Mouse (Mus musculus): ENCODE measurements around the gene Gm38393. TPM values are rescaled to one million over a fixed set of nuclear protein-coding genes. Genes with fewer than 3 reads are reported as not detected.

Gm38393 gene
- total and polyA plus RNA-seq, 3 experiments, result 0.11 TPM; not detected in 2

DNA sequence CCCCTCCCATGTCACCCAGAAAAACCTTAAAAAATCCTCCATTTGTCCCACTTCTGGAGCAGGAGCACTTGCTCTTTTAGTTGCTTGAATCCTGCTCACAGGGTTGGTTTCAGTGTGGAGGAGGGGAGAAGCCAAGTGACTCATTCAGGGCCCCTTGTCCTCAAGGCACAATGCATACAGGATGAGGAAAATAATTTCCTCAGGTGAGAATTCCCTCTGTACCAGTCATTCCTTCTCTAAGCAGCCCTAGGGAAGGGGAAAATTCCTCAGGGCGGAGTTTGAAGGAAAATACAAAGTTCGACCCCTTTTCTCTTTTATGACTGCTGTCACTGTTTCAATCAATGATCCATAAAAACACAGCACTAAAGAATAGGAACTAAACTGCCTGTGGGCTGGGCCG lies 8.3 kb upstream of the Gm38393 start:
- no peak overlapping the region for H3K27ac ChIP-seq (ENCODE audit: control insufficient read depth, low read depth, low read length)
- TF ChIP-seq ZKSCAN1 (IDR thresholded peaks at IDR 0.05; ENCODE audit: low read depth, low read length) (no peak), CHD1 (IDR thresholded peaks at IDR 0.05; ENCODE audit: low read depth, low read length) (no peak), ZC3H11A (IDR thresholded peaks at IDR 0.05; ENCODE audit: low read depth, low read length) (no peak), CHD2 (IDR thresholded peaks at IDR 0.05; ENCODE audit: low read length) (no peak), SMC3 (IDR thresholded peaks at IDR 0.05; ENCODE audit: low read depth, low read length) (no peak), POLR2AphosphoS2 (IDR thresholded peaks at IDR 0.05; ENCODE audit: low read length) (no peak), MYB (IDR thresholded peaks at IDR 0.05; ENCODE audit: low read depth, low read length) (no peak), CTCF (IDR thresholded peaks at IDR 0.05 in 2 of 3, conservative IDR thresholded peaks at IDR 0.05 in 1 of 3; ENCODE audit: control insufficient read depth in 1 of 3, insufficient read depth in 1 of 3, low read depth in 2 of 3, low read length in 3 of 3, poor library complexity in 1 of 3, severe bottlenecking in 1 of 3) (no peak), USF2 (IDR thresholded peaks at IDR 0.05; ENCODE audit: borderline replicate concordance in 1 of 2, insufficient read depth in 1 of 2, low read depth in 1 of 2, low read length in 2 of 2) (no peak), MAX (IDR thresholded peaks at IDR 0.05; ENCODE audit: low read length) (no peak), BHLHE40 (IDR thresholded peaks at IDR 0.05; ENCODE audit: borderline replicate concordance, low read depth, low read length) (no peak), GABPA (IDR thresholded peaks at IDR 0.05; ENCODE audit: low read depth, low read length) (no peak), MEF2A (IDR thresholded peaks at IDR 0.05; ENCODE audit: extremely low read depth, insufficient replicate concordance, low read depth, low read length, poor library complexity, severe bottlenecking) (no peak)

GRCm38 (mm10) chr7:60007727-60008360 lies 3.0 kb upstream of the Gm38393 start:
- no peak for DNase-seq (ENCODE audit: low read depth, low spot score)
- Histone ChIP-seq H3K79me2 (ENCODE audit: control insufficient read depth, insufficient read depth, low read length, poor library complexity) (no peaks in the 10 kb centered on the region), H3K4me1 (ENCODE audit: control insufficient read depth in 1 of 2, insufficient read depth in 2 of 2, low read length in 2 of 2) (no peaks in the 10 kb centered on the region), H3K4me3 (ENCODE audit: control insufficient read depth in 1 of 2, insufficient read depth in 1 of 2, low read depth in 2 of 2, low read length in 2 of 2) (no peak overlapping the region), H3K9me3 (replicated peaks; ENCODE audit: insufficient read depth, low read length) (no peaks in the 10 kb centered on the region), H3K27ac (ENCODE audit: control insufficient read depth, low read depth, low read length) (no peak overlapping the region), H3K9ac (ENCODE audit: control insufficient read depth, low read depth, low read length, poor library complexity, severe bottlenecking) (no peak overlapping the region), H3K27me3 (ENCODE audit: control insufficient read depth in 1 of 2, insufficient read depth in 2 of 2, low read length in 2 of 2) (no peaks in the 10 kb centered on the region), H3K36me3 (ENCODE audit: control insufficient read depth in 1 of 2, insufficient read depth in 2 of 2, low read length in 2 of 2) (no peaks in the 10 kb centered on the region)
- TF ChIP-seq MAX (IDR thresholded peaks at IDR 0.05; ENCODE audit: low read length) (no peak), SMC3 (IDR thresholded peaks at IDR 0.05; ENCODE audit: low read depth, low read length) (0 out of 2 replicates have a peak, but pooled peaks have one; percentile 6), RAD21 (IDR thresholded peaks at IDR 0.05; ENCODE audit: low read depth, low read length) (peak; percentile 14), ZNF384 (IDR thresholded peaks at IDR 0.05; ENCODE audit: low read depth, low read length) (0 out of 2 replicates have a peak, but pooled peaks have one; percentile 22)

More for the DNA sequence above, 8.3 kb upstream of the Gm38393 start:
- H3K9ac ChIP-seq (ENCODE audit: control insufficient read depth, low read depth, low read length, poor library complexity, severe bottlenecking), result no peak overlapping the region
- H3K79me2 ChIP-seq (ENCODE audit: control insufficient read depth, insufficient read depth, low read length, poor library complexity), result no peaks in the 10 kb centered on the region
- no peak overlapping the region for H3K4me3 ChIP-seq (ENCODE audit: control insufficient read depth in 1 of 2, insufficient read depth in 1 of 2, low read depth in 2 of 2, low read length in 2 of 2)
- no peaks in the 10 kb centered on the region for H3K4me1 ChIP-seq (ENCODE audit: control insufficient read depth in 1 of 2, insufficient read depth in 2 of 2, low read length in 2 of 2)
- DNase-seq (ENCODE audit: low read depth, low spot score), result no peak
- no peaks in the 10 kb centered on the region for H3K36me3 ChIP-seq (ENCODE audit: control insufficient read depth in 1 of 2, insufficient read depth in 2 of 2, low read length in 2 of 2)
- H3K9me3 ChIP-seq (replicated peaks; ENCODE audit: insufficient read depth, low read length), result no peaks in the 10 kb centered on the region
- H3K27me3 ChIP-seq (ENCODE audit: control insufficient read depth in 1 of 2, insufficient read depth in 2 of 2, low read length in 2 of 2), result no peaks in the 10 kb centered on the region

All from MEL (cell line).